Mouse (Mus musculus): ENCODE results near the gene Tmem53.

Tmem53 gene

GRCm38 (mm10) chr4:117251801-117252316, at the start of gene Tmem53, which contains the start of gene Armh1:
Gene Tmem53 (plus strand): TSS chr4:117251951.
Gene Armh1 (minus strand): TSS chr4:117252125.
- peak; percentile 61 to 62 for DNase-seq (ENCODE audit: low read depth in 1 of 2, low spot score in 2 of 2)

GRCm38 (mm10) chr4:117202046-117202991, 49.4 kb upstream of the Tmem53 start:
- DNase-seq (ENCODE audit: low read depth in 1 of 2, low spot score in 2 of 2): peak in 1 of 2 experiments; percentile 19

GRCm38 (mm10) chr4:117202992-117203354, 48.8 kb upstream of the Tmem53 start:
- no peak for DNase-seq (ENCODE audit: low read depth in 1 of 2, low spot score in 2 of 2)

GRCm38 (mm10) chr4:117209592-117209991, 42.2 kb upstream of the Tmem53 start:
- DNase-seq (ENCODE audit: low read depth in 1 of 2, low spot score in 2 of 2): no peak

GRCm38 (mm10) chr4:117210147-117211074, 41.3 kb upstream of the Tmem53 start:
- peak; percentile 52 to 77 for DNase-seq (ENCODE audit: low read depth in 1 of 2, low spot score in 2 of 2)

GRCm38 (mm10) chr4:117214250-117214649, 37.5 kb upstream of the Tmem53 start:
- no peak for DNase-seq (ENCODE audit: low read depth in 1 of 2, low spot score in 2 of 2)

- no peak for DNase-seq (ENCODE audit: low read depth in 1 of 2, low spot score in 2 of 2)
Observed at GRCm38 (mm10) chr4:117217029-117217428, 34.7 kb upstream of the Tmem53 start.

GRCm38 (mm10) chr4:117218517-117219219, 33.1 kb upstream of the Tmem53 start:
- peak in 1 of 2 experiments; percentile 13 for DNase-seq (ENCODE audit: low read depth in 1 of 2, low spot score in 2 of 2)

- DNase-seq (ENCODE audit: low read depth in 1 of 2, low spot score in 2 of 2): no peak
Observed at GRCm38 (mm10) chr4:117220741-117221515, 30.8 kb upstream of the Tmem53 start.

- no peak for DNase-seq (ENCODE audit: low read depth in 1 of 2, low spot score in 2 of 2)
Observed at GRCm38 (mm10) chr4:117221836-117222235, 29.9 kb upstream of the Tmem53 start.

- no peak for DNase-seq (ENCODE audit: low read depth in 1 of 2, low spot score in 2 of 2)
Observed at GRCm38 (mm10) chr4:117223001-117223400, 28.8 kb upstream of the Tmem53 start.

GRCm38 (mm10) chr4:117224122-117224521, 27.6 kb upstream of the Tmem53 start:
- no peak for DNase-seq (ENCODE audit: low read depth in 1 of 2, low spot score in 2 of 2)

- no peak for DNase-seq (ENCODE audit: low read depth in 1 of 2, low spot score in 2 of 2)
Observed at GRCm38 (mm10) chr4:117225250-117225649, 26.5 kb upstream of the Tmem53 start.

GRCm38 (mm10) chr4:117229590-117229989, 22.2 kb upstream of the Tmem53 start:
- no peak for DNase-seq (ENCODE audit: low read depth in 1 of 2, low spot score in 2 of 2)

GRCm38 (mm10) chr4:117230331-117230730, 21.4 kb upstream of the Tmem53 start:
- no peak for DNase-seq (ENCODE audit: low read depth in 1 of 2, low spot score in 2 of 2)

GRCm38 (mm10) chr4:117231208-117231607, 20.5 kb upstream of the Tmem53 start:
- DNase-seq (ENCODE audit: low read depth in 1 of 2, low spot score in 2 of 2): no peak

GRCm38 (mm10) chr4:117234166-117234741, 17.5 kb upstream of the Tmem53 start:
- DNase-seq (ENCODE audit: low read depth in 1 of 2, low spot score in 2 of 2): no peak

GRCm38 (mm10) chr4:117235822-117236221, 15.9 kb upstream of the Tmem53 start:
- DNase-seq (ENCODE audit: low read depth in 1 of 2, low spot score in 2 of 2): no peak

- DNase-seq (ENCODE audit: low read depth in 1 of 2, low spot score in 2 of 2): no peak
Observed at GRCm38 (mm10) chr4:117239153-117239552, 12.6 kb upstream of the Tmem53 start.

GRCm38 (mm10) chr4:117240867-117241266, 10.9 kb upstream of the Tmem53 start:
- no peak for DNase-seq (ENCODE audit: low read depth in 1 of 2, low spot score in 2 of 2)

All from monocyte, adult 2 months (primary cell).